Mouse (Mus musculus) bone marrow macrophage, adult 2 months (primary cell): ENCODE results near the gene Lad1.

ENCODE experiments used
- CTCF ChIP-seq: IDR thresholded peaks from 2 replicates; pipeline ENCODE4 v1.5.1; 2012; ENCODE audit warnings: low read depth, mild to moderate bottlenecking, low read length, moderate library complexity
- POLR2A ChIP-seq: IDR thresholded peaks from 2 replicates; pipeline ENCODE4 v1.6.1; 2012; ENCODE audit warnings: mild to moderate bottlenecking, low read depth, low read length, borderline replicate concordance

DNA sequence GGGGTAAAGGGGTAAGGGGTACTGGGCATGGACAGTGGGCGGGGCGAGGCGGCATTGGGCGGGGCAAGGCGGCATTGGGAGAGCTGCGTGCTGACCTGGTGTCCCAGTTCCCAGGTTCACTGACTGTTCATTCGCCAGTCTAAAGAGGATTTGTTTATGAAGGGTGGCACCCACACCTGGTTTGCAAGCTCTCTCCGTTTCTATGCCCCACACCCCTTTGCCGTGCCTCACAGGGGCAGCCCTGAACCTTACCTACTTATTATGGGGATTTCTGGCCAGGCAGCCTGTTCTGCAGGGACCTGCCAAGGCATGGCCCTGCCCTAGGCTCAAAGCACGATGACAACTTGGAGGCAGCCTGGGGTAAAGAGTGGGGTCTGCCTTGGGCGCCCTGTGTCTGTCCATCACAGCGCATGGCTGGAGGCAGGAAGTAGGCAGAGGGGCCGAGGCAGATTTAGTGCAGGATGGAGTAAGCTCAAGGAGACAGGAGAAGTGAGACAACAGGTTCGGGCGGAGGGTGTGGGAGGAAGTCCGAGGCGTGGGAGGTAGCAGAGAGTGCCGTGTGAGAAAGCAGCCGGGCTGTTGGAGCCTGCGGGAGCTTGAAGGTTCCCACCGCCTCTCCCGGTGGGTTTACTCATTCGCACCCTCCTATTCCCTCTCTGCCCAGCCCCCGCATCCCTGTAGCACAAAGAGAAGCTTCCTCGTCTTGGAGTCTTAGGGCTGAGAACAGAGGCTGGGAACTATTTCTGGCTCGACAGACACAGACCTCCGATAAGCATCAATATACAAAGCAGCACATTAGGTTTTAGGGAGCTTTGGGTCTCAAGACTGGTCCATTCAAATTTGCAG lies 24.8 kb upstream of the Lad1 start:
- TF ChIP-seq POLR2A = no peak
- no peak for TF ChIP-seq CTCF
